Mouse (Mus musculus): ENCODE data around the gene Dst. TPM values are rescaled to one million over a fixed set of nuclear protein-coding genes. Genes with fewer than 3 reads are reported as not detected.
A peak's percentile ranks its signal among the peaks of the same experiment; 100 is the strongest.

Dst gene
- total and polyA plus RNA-seq, 2 experiments from 2014 or later, result 23.1 to 134 TPM

DNA sequence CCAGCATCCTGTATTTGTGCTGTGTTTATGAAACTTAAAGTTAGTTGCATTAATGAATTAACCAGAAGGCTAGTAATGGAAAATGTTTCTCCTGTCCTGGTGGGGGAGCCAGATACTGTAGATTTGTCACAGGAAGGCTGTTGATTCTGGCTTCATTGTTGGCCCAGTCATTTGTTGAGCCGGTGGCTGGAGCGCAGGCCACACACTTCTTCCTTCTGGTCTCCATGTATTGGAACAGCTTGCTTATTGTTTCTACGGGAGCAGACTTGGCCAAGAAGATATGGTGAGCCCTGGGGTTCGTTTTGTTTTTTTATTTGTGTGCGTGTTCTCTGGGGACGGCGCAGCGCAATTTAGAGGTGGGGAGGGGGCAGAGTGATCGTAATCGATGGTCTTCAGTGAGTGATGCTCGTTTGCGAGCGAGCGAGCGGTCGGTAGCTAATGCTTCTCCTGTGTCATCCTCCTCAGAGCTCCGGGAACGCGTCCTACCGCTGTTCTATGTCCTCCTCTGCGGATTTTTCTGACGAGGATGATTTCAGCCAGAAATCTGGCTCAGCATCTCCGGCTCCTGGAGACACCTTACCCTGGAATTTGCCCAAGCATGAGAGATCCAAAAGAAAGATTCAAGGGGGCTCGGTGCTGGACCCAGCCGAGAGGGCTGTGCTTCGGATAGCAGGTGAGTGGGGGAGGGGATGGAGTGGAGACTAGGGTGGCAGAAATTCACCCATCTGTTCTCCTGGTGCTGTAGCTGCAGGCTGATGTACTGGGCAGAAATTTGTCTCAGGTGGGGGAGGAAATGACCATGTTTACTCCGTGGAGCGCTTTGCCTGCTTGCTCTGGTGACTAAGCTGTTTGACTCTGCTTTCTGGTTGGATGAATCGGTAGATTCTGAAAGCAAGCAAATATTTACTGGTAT, 98.0 kb downstream of the Dst start:
- no peaks in the 10 kb centered on the region for H3K36me3 ChIP-seq (ENCODE audit: insufficient read depth)
- H3K4me1 ChIP-seq (ENCODE audit: insufficient read depth), result peaks cover 14% of the 10 kb centered on the region; the same call in 1 of the 2 replicates
- WGBS, result under 1% methylated on average over 29 of the region's 29 CpGs
- H3K4me2 ChIP-seq (ENCODE audit: low read depth), result peak overlapping the region; percentile 75
- DNase-seq, result peak; percentile 80
- TF ChIP-seq CTCF (IDR thresholded peaks at IDR 0.05; ENCODE audit: low read depth), result peak; percentile 81
- H3K9me3 ChIP-seq (ENCODE audit: low read length), result no peaks in the 10 kb centered on the region
- H3K27ac ChIP-seq (ENCODE audit: low read depth, low read length), result peak overlapping the region; percentile 80
- H3K9ac ChIP-seq, result peak overlapping the region; percentile 68
- ATAC-seq, result peak; percentile 84
- no peaks in the 10 kb centered on the region for H3K27me3 ChIP-seq (ENCODE audit: insufficient read depth, low read length)
- H3K4me3 ChIP-seq (ENCODE audit: low read depth, low read length), result peak overlapping the region; percentile 58

GRCm38 (mm10) chr1:34006828-34007361, 98.9 kb downstream of the Dst start:
- Histone ChIP-seq H3K36me3 (ENCODE audit: insufficient read depth) (no peaks in the 10 kb centered on the region), H3K4me2 (ENCODE audit: low read depth) (peak overlapping the region; percentile 75), H3K9ac (peak overlapping the region; percentile 68), H3K4me3 (ENCODE audit: low read depth, low read length) (peak overlapping the region; percentile 58), H3K27ac (ENCODE audit: low read depth, low read length) (no peak overlapping the region), H3K4me1 (ENCODE audit: insufficient read depth) (peaks cover 14% of the 10 kb centered on the region; the same call in 1 of the 2 replicates), H3K27me3 (ENCODE audit: insufficient read depth, low read length) (no peaks in the 10 kb centered on the region), H3K9me3 (ENCODE audit: low read length) (no peaks in the 10 kb centered on the region)
- WGBS, result 34% methylated on average over 5 of the region's 5 CpGs
- no peak for TF ChIP-seq CTCF (IDR thresholded peaks at IDR 0.05; ENCODE audit: low read depth)
- ATAC-seq, result no peak
- DNase-seq, result no peak

- ATAC-seq, result no peak
- DNase-seq, result no peak
- no peak overlapping the region for H3K27ac ChIP-seq (ENCODE audit: low read depth, low read length)
These were observed 99.4 kb downstream of the Dst start for GRCm38 (mm10) chr1:34007379-34007778.

GRCm38 (mm10) chr1:34011051-34011677, 103.1 kb downstream of the Dst start:
- Histone ChIP-seq H3K9ac (peak overlapping the region; percentile 79), H3K9me3 (ENCODE audit: low read length) (no peaks in the 10 kb centered on the region), H3K4me1 (ENCODE audit: insufficient read depth) (peaks cover 18% of the 10 kb centered on the region; the same call in 1 of the 2 replicates), H3K27ac (ENCODE audit: low read depth, low read length) (peak overlapping the region; percentile 67; the same call in 1 of the 2 replicates), H3K36me3 (ENCODE audit: insufficient read depth) (no peaks in the 10 kb centered on the region), H3K4me2 (ENCODE audit: low read depth) (peak overlapping the region; percentile 94), H3K27me3 (ENCODE audit: insufficient read depth, low read length) (no peaks in the 10 kb centered on the region), H3K4me3 (ENCODE audit: low read depth, low read length) (peak overlapping the region; percentile 86)
- peak; percentile 73 for DNase-seq
- TF ChIP-seq CTCF (IDR thresholded peaks at IDR 0.05; ENCODE audit: low read depth), result peak; percentile 27
- peak; percentile 89 for ATAC-seq
- 1% methylated on average over 44 of the region's 47 CpGs for WGBS

More at GRCm38 (mm10) chr1:34007379-34007778, 99.4 kb downstream of the Dst start:
- peak overlapping the region; percentile 58; the same call in 1 of the 2 replicates for H3K4me3 ChIP-seq (ENCODE audit: low read depth, low read length)
- WGBS, result 27% methylated on average over 4 of the region's 4 CpGs
- H3K4me1 ChIP-seq (ENCODE audit: insufficient read depth), result peaks cover 18% of the 10 kb centered on the region; the same call in 1 of the 2 replicates
- H3K9me3 ChIP-seq (ENCODE audit: low read length), result no peaks in the 10 kb centered on the region
- no peak for TF ChIP-seq CTCF (IDR thresholded peaks at IDR 0.05; ENCODE audit: low read depth)
- no peaks in the 10 kb centered on the region for H3K27me3 ChIP-seq (ENCODE audit: insufficient read depth, low read length)
- H3K9ac ChIP-seq, result 0 out of 2 replicates have a peak overlapping the region, but pooled peaks have one; percentile 68
- H3K4me2 ChIP-seq (ENCODE audit: low read depth), result peak overlapping the region; percentile 75
- no peaks in the 10 kb centered on the region for H3K36me3 ChIP-seq (ENCODE audit: insufficient read depth)

DNA sequence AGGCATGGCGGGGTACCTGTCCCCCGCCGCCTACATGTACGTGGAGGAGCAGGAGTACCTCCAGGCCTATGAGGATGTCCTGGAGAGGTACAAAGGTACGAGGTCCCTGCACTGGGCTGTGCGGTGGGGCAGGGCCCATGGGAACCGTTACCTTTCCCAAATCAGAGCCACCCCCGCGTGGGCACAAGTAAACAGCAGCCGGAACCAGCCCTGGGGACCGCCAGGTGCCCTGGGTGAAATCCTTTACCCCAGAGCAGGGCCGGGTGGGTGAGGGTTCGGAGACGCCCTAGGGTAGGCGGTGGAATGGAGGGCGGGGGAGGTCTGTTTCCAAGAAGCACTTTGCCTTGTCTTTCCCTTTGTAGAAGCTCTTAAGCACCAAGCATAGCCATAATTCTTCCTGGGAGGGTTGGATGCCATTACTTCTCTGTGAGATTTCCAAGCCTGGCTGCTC, 103.8 kb downstream of the Dst start:
- 4% methylated on average over 16 of the region's 16 CpGs for WGBS
- Histone ChIP-seq H3K4me3 (ENCODE audit: low read depth, low read length) (peak overlapping the region; percentile 86), H3K9ac (peak overlapping the region; percentile 79), H3K27ac (ENCODE audit: low read depth, low read length) (peak overlapping the region; percentile 67; the same call in 1 of the 2 replicates), H3K4me2 (ENCODE audit: low read depth) (peak overlapping the region; percentile 94), H3K27me3 (ENCODE audit: insufficient read depth, low read length) (no peaks in the 10 kb centered on the region), H3K4me1 (ENCODE audit: insufficient read depth) (peaks cover 15% of the 10 kb centered on the region; the same call in 1 of the 2 replicates), H3K9me3 (ENCODE audit: low read length) (no peaks in the 10 kb centered on the region), H3K36me3 (ENCODE audit: insufficient read depth) (no peaks in the 10 kb centered on the region)
- peak; percentile 57 for ATAC-seq
- TF ChIP-seq CTCF (IDR thresholded peaks at IDR 0.05; ENCODE audit: low read depth), result no peak
- DNase-seq, result peak; percentile 35

GRCm38 (mm10) chr1:34013490-34013889, 105.5 kb downstream of the Dst start:
- WGBS, result 83% methylated on average over 5 of the region's 5 CpGs
- no peak for TF ChIP-seq CTCF (IDR thresholded peaks at IDR 0.05; ENCODE audit: low read depth)
- Histone ChIP-seq H3K36me3 (ENCODE audit: insufficient read depth) (no peaks in the 10 kb centered on the region), H3K4me1 (ENCODE audit: insufficient read depth) (0 out of 2 replicates have a peak, but pooled peaks cover 4% of the 10 kb centered on the region), H3K27me3 (ENCODE audit: insufficient read depth, low read length) (no peaks in the 10 kb centered on the region), H3K9ac (no peak overlapping the region), H3K4me2 (ENCODE audit: low read depth) (no peak overlapping the region), H3K4me3 (ENCODE audit: low read depth, low read length) (no peak overlapping the region), H3K27ac (ENCODE audit: low read depth, low read length) (no peak overlapping the region), H3K9me3 (ENCODE audit: low read length) (no peaks in the 10 kb centered on the region)
- DNase-seq (no peak), ATAC-seq (no peak)
